Mouse (Mus musculus): ENCODE results near the gene Mettl25. TPM values are rescaled to one million over a fixed set of nuclear protein-coding genes. Genes with fewer than 3 reads are reported as not detected.

The Mettl25 gene
- polyA plus RNA-seq, 1 experiment from 2014 or later, result 7.9 TPM

DNA sequence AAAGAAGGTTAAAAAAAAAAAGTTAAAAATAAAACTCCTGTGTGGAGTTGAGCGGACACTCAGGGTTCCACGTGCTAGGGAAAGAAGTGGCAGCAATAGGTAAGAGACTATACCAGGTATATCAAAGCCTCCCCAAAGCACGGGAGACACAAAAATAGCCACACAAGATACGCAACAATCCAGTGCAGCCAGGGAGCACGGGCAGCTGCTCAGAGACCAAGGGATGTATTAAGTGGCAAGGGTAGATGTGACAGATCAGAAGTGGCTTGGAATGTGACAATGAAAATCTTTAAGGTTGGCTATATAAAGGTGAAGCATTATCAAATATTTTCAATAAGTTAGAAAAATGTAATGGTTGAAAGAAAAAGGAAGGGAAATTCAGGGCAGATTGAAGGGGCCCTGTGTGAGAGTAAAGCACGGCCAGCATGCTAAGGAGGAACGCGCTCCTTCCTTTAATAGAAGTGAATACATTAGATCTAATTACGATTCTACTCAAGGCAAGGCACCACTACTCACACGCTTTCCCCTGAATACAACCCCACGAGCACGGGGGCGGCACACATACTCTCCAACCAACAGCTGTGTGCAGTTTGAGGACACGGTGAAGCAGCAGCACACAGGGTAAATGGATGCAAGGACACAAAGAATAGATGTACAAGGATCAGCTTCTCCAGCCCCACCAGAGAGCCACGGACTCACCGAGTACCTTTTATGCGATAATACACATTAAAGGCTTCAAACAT lies 52.3 kb downstream of the Mettl25 start:
- no peak for TF ChIP-seq CTCF (IDR thresholded peaks at IDR 0.05; ENCODE audit: low read depth)
- 88% methylated on average over 17 of the region's 17 CpGs for WGBS

DNA sequence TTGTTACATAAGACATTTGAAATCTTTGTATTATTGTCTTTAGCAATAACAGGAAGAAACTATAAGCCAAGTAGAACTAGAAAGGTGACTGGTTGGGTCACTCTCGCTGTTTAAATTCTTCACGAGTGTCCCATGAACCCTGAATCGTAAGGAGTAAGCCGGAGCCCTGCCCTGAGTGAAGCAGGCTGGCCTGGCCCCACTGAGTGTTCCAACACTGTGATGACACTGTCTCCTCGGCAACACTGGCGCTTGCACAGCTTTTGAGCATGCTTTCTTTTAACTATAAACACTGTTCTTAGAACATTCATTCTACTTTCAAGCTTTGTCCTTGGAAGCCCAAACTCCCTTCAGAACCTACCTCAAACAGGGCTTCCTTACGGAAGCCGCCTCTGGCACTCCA lies 57.4 kb downstream of the Mettl25 start:
- Histone ChIP-seq H3K36me3 (ENCODE audit: control insufficient read depth, insufficient read depth) (no peaks in the 10 kb centered on the region), H3K4me1 (replicated peaks; ENCODE audit: control insufficient read depth, insufficient read depth, low read length) (no peaks in the 10 kb centered on the region), H3K9ac (ENCODE audit: low read depth, low read length) (no peak overlapping the region), H3K4me3 (ENCODE audit: low read depth, low read length) (no peak overlapping the region), H3K9me3 (ENCODE audit: control insufficient read depth) (no peaks in the 10 kb centered on the region), H3K4me2 (replicated peaks; ENCODE audit: low read depth) (no peak overlapping the region), H3K27ac (ENCODE audit: low read depth, low read length) (no peak overlapping the region), H3K27me3 (replicated peaks; ENCODE audit: control insufficient read depth, insufficient read depth, low read length) (no peaks in the 10 kb centered on the region)
- no peak for TF ChIP-seq CTCF (IDR thresholded peaks at IDR 0.05; ENCODE audit: low read depth)
- 67% methylated on average over 8 of the region's 8 CpGs for WGBS
- no peak for ATAC-seq

More for the DNA sequence above, 52.3 kb downstream of the Mettl25 start:
- Histone ChIP-seq H3K4me2 (replicated peaks; ENCODE audit: low read depth) (no peak overlapping the region), H3K36me3 (ENCODE audit: control insufficient read depth, insufficient read depth) (no peaks in the 10 kb centered on the region), H3K27ac (ENCODE audit: low read depth, low read length) (no peak overlapping the region), H3K27me3 (replicated peaks; ENCODE audit: control insufficient read depth, insufficient read depth, low read length) (no peaks in the 10 kb centered on the region), H3K4me1 (replicated peaks; ENCODE audit: control insufficient read depth, insufficient read depth, low read length) (no peaks in the 10 kb centered on the region), H3K4me3 (ENCODE audit: low read depth, low read length) (no peak overlapping the region), H3K9me3 (ENCODE audit: control insufficient read depth) (no peaks in the 10 kb centered on the region), H3K9ac (ENCODE audit: low read depth, low read length) (no peak overlapping the region)
- no peak for ATAC-seq

DNA sequence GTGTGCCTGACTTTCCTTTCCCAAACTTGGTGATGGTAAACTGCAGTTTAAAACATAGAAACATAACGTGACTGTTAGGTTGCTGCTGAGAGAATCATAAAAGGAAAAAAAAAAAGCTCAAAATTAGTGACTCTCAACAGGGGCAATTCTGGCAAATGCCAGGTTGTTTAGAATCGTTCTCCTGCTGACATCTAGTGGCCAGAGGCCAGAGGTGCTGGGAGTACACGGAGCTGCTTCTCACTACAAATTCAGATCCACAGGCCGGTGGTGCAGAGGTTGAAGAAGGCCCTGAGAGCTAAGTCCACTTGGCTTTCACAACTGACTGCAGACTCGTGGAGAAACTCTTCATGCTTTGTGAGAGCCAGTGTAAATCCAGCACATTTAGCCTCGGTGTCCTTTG lies 66.8 kb downstream of the Mettl25 start:
- Histone ChIP-seq H3K36me3 (ENCODE audit: control insufficient read depth, insufficient read depth) (no peaks in the 10 kb centered on the region), H3K4me2 (replicated peaks; ENCODE audit: low read depth) (no peak overlapping the region), H3K4me3 (ENCODE audit: low read depth, low read length) (no peak overlapping the region), H3K9ac (ENCODE audit: low read depth, low read length) (no peak overlapping the region), H3K9me3 (ENCODE audit: control insufficient read depth) (no peaks in the 10 kb centered on the region), H3K4me1 (replicated peaks; ENCODE audit: control insufficient read depth, insufficient read depth, low read length) (no peaks in the 10 kb centered on the region), H3K27ac (ENCODE audit: low read depth, low read length) (no peak overlapping the region), H3K27me3 (replicated peaks; ENCODE audit: control insufficient read depth, insufficient read depth, low read length) (no peaks in the 10 kb centered on the region)
- ATAC-seq, result peak; percentile 81
- TF ChIP-seq CTCF (IDR thresholded peaks at IDR 0.05; ENCODE audit: low read depth), result peak; percentile 86
- 10% methylated on average over 6 of the region's 6 CpGs for WGBS

DNA sequence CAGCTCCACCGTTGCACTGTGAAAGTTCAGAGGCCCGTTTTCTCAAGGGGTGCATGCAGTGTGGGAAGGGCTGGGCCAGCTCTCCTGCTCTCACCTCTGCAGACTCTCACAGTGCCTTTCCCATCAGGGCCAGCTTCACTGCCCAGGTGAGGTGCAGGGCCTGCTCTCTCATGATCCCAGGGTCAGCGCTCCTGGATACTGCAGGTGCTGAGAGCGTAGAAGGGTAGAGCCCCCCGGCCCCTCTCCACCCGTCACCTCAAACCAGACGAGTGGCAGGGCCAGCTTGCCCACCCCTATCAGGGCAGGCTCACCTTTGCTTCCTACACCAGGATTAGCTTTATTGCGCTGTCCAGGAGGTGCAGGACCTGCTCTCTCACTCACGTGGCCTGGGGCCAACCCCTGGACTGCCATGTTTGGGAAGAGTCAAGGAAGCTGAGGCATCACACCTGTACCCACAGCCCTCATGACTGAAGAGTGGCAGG lies 68.3 kb downstream of the Mettl25 start:
- no peaks in the 10 kb centered on the region for H3K4me1 ChIP-seq (replicated peaks; ENCODE audit: control insufficient read depth, insufficient read depth, low read length)
- TF ChIP-seq CTCF (IDR thresholded peaks at IDR 0.05; ENCODE audit: low read depth), result no peak
- no peak overlapping the region for H3K4me3 ChIP-seq (ENCODE audit: low read depth, low read length)
- no peak for ATAC-seq
- H3K9ac ChIP-seq (ENCODE audit: low read depth, low read length), result no peak overlapping the region
- H3K4me2 ChIP-seq (replicated peaks; ENCODE audit: low read depth), result no peak overlapping the region
- 89% methylated on average over 9 of the region's 9 CpGs for WGBS
- no peak overlapping the region for H3K27ac ChIP-seq (ENCODE audit: low read depth, low read length)
- H3K36me3 ChIP-seq (ENCODE audit: control insufficient read depth, insufficient read depth), result no peaks in the 10 kb centered on the region
- no peaks in the 10 kb centered on the region for H3K27me3 ChIP-seq (replicated peaks; ENCODE audit: control insufficient read depth, insufficient read depth, low read length)
- no peaks in the 10 kb centered on the region for H3K9me3 ChIP-seq (ENCODE audit: control insufficient read depth)

DNA sequence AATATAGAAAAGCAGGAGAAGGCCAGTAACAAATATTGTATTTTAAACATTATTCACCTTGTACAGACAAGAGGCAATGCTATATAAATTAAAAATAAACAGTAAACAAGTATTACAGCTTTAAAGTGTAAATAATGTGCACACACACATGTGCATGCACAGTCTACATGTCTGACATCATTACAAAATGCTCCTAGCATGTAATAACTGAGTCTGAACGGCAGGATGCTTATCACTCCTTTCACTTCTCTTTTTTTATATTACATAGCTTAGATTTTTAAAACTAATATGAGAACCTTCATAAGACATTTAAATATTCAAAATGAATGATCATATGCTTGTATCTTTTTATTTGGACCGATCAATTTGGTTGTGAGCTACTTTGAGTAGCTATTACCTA lies 77.2 kb downstream of the Mettl25 start:
- no peak for ATAC-seq
- Histone ChIP-seq H3K27me3 (replicated peaks; ENCODE audit: control insufficient read depth, insufficient read depth, low read length) (no peaks in the 10 kb centered on the region), H3K4me2 (replicated peaks; ENCODE audit: low read depth) (no peak overlapping the region), H3K4me3 (ENCODE audit: low read depth, low read length) (no peak overlapping the region), H3K27ac (ENCODE audit: low read depth, low read length) (no peak overlapping the region), H3K4me1 (replicated peaks; ENCODE audit: control insufficient read depth, insufficient read depth, low read length) (no peaks in the 10 kb centered on the region), H3K36me3 (ENCODE audit: control insufficient read depth, insufficient read depth) (no peaks in the 10 kb centered on the region), H3K9ac (ENCODE audit: low read depth, low read length) (no peak overlapping the region), H3K9me3 (ENCODE audit: control insufficient read depth) (no peaks in the 10 kb centered on the region)
- no peak for TF ChIP-seq CTCF (IDR thresholded peaks at IDR 0.05; ENCODE audit: low read depth)
- 83% methylated on average over 2 of the region's 2 CpGs for WGBS

DNA sequence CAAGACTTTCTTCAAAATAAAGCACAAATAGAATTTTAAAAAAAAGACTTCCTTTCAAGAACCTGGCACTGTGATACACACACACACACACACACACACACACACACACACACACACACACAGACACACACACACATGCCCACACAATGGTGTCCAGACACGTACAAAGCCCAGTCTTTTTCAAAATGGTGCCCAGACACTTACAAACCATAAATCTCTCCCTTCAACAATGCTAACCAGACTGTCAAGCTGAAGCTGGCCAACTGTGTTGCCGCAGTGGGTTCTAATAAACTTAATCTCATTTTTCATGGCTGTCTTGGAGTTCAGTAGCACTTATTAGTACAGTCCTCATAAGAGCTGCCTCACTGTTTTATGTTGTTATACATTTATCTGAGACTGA lies 80.7 kb downstream of the Mettl25 start:
- H3K27ac ChIP-seq (ENCODE audit: low read depth, low read length), result no peak overlapping the region
- WGBS, result 69% methylated on average over 2 of the region's 2 CpGs
- no peaks in the 10 kb centered on the region for H3K4me1 ChIP-seq (replicated peaks; ENCODE audit: control insufficient read depth, insufficient read depth, low read length)
- no peak for TF ChIP-seq CTCF (IDR thresholded peaks at IDR 0.05; ENCODE audit: low read depth)
- no peaks in the 10 kb centered on the region for H3K36me3 ChIP-seq (ENCODE audit: control insufficient read depth, insufficient read depth)
- no peak for ATAC-seq
- no peaks in the 10 kb centered on the region for H3K9me3 ChIP-seq (ENCODE audit: control insufficient read depth)
- H3K4me3 ChIP-seq (ENCODE audit: low read depth, low read length), result no peak overlapping the region
- no peaks in the 10 kb centered on the region for H3K27me3 ChIP-seq (replicated peaks; ENCODE audit: control insufficient read depth, insufficient read depth, low read length)
- no peak overlapping the region for H3K9ac ChIP-seq (ENCODE audit: low read depth, low read length)
- H3K4me2 ChIP-seq (replicated peaks; ENCODE audit: low read depth), result no peak overlapping the region

All from intestine, postnatal 0 days (tissue).